Mouse (Mus musculus) urinary bladder, postnatal 25 days (tissue): Measurements from ENCODE around the gene Zfand5.

Experiments
- DNase-seq: peaks from one replicate; pipeline ENCODE4 v3.0.0; 2022; ENCODE audit warnings: low spot score

The Zfand5 gene

GRCm38 (mm10) chr19:21329770-21330169 lies 57.7 kb downstream of the Zfand5 start:
- no peak for DNase-seq

GRCm38 (mm10) chr19:21330305-21331115 lies 58.4 kb downstream of the Zfand5 start:
- DNase-seq = no peak

GRCm38 (mm10) chr19:21331621-21332155 lies 59.6 kb downstream of the Zfand5 start:
- DNase-seq = no peak
